Mouse (Mus musculus): ENCODE measurements around the gene Ston2. TPM values are rescaled to one million over a fixed set of nuclear protein-coding genes. Genes with fewer than 3 reads are reported as not detected.

The Ston2 gene
- total RNA-seq, 1 experiment from 2014 or later = 18.2 TPM

DNA sequence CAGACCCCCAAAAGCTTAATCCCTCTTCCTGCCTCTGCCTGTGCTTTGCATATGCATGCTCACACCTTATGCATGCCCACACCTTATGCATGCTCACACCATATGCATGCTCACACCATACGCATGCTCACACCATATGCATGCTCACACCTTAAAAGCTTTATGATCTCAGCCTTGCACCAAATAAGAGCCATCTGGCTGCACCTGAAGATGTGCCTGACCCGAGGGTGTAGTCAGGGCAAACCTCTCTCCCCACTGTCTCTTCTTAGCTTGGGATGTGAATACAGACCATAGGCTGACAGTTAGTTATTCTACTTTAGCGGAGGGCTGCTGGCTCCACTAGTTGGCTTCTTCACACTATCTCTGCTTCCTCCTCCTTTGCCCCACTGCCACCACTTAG is 105.1 kb downstream of the Ston2 start:
- no peak for ATAC-seq (ENCODE audit: extremely low read depth, insufficient number of reproducible peaks, low FRiP score, poor library complexity, severe bottlenecking)

DNA sequence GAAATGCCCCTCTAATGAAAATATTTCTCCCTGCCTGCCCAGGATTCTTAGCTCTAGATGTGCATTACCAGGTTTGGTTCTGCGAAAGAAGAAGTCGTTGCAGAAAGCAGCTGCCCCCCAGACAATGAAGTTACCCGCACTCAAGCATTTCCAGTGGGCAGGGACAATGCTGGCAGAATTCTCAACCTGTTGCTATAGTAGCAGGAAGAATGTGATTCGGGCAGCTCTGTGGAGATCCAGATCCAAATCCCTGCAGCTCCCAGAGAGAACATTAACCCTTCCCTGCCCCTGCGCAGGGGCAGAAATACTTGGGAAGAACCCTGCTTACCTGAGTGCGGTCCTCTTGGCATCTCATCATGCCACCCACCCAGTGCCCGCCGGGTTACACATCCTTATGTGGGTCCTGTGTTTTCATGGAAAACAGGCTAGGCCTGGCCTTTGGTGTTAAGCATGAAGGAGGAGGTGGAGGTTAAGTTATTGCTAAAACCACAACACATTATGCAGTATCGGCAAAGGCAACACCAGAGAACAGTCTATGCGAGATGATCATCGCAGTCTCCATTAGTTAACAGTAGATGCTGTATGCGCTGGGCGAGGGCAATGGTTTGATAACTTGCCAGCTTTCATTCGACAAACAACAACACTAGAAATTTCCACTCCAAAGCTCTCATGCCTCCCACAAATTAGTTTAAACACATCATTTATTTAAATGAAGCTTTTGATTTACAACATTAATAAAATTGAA is 108.7 kb downstream of the Ston2 start:
- no peak for ATAC-seq (ENCODE audit: extremely low read depth, insufficient number of reproducible peaks, low FRiP score, poor library complexity, severe bottlenecking)

DNA sequence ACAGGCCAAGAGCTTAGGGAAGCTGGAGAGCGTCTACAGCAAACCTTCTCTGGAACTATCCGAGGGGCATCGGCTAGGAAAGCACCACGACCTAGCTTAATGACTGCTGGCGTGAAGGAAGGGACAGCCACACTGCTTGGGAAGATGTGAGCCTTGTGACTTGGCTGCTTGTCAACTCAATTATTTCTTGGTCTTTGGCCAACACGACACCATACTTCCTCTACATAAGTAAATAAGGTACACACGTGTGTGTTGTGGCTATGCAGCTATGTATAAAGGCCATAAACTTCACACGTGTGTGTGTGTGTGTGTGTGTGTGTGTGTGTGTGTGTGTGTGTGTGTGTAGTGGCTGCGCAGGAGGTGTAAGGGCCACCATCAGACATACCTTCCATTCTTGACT is 112.2 kb downstream of the Ston2 start:
- ATAC-seq (ENCODE audit: extremely low read depth, insufficient number of reproducible peaks, low FRiP score, poor library complexity, severe bottlenecking) = no peak

DNA sequence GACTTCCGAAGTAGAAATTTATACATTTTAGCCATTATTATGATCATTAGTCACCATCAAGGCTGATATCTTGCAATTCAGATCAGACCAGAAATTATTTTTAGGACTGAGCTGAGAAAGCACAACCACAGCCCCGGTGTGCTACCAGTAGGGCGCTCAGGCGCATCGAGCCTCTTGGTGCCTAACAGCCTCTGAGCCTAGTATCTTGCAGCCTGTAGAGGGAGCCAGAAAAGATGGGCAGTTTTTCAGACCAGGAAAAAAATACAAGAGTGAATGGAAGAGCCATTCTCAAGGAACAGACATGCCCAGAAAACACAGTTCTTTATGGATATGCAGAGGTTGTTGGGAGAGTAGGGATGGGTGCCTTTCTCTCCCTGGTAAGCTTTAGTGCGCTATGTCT is 115.0 kb downstream of the Ston2 start:
- no peak for ATAC-seq (ENCODE audit: extremely low read depth, insufficient number of reproducible peaks, low FRiP score, poor library complexity, severe bottlenecking)

DNA sequence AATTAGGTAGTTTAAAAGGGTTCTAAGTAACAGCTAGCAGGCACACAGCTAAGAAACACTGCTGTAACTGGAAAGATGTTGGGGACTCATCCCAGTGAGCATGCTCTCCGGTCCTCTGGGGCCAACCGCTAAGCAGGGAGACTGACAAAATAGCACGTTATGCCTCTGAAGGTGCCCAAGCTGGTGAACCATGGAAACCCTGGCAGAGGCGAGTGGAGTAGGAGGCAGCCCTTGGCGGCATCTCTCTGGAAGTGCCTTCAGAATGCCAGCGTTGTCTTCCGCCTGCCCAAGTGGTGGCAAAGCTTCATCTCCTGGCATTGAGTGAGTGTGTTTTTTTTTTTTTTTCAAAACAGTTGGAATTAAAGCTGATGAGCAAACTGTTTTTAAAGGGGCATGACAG is 115.7 kb downstream of the Ston2 start:
- no peak for ATAC-seq (ENCODE audit: extremely low read depth, insufficient number of reproducible peaks, low FRiP score, poor library complexity, severe bottlenecking)

DNA sequence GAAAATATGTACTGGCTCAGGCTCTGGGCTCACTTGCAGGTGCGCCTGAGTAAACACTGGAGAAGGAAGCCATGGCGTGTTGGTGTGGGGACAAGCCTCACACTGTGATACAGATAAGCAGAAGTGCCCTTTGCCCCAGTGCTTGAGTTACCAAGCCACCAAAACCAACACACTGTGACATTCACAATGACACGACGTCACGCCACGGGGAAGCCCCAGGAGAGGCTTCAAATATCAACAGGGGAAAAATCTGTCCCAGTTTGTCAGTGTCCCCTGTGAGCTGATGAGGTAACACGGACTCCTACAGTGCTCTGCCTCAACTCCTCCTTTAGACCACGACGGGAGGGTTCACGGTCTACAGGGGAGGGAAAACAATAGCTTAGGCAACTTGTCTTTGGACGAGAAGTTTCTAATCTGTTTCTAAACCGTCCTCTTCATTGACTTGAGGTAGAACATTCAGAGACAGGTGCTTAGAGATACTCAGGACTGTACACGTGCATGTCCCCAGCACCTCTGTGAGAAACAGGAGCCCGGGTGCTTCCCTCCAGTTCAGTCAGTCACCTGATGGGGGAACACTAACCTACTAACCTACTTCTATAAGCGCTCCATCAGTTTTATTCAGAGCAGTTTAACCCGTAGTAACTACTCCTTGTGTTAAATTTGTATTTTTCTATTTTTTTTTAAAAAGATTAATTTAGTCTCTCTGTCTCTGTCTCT is 119.5 kb downstream of the Ston2 start:
- ATAC-seq (ENCODE audit: extremely low read depth, insufficient number of reproducible peaks, low FRiP score, poor library complexity, severe bottlenecking) = peak; percentile 83

DNA sequence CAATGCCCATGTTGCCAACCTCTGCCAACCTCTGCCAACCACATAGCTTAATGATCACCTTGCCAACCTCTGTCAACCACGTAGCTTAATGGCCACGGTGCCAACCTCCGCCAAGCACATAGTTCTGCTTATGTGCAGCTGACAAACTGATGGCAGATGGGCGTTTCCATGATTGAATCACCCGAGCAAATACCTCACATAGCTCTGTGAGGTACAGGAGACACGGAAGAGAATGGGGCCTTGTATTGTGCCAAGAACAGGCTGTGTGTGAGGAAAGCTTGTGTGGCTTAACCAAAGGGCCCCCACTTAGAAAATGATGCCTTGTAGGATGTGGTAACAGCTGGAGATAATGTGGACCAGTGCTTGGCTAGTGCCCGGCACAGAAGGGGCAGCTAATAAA is 120.4 kb downstream of the Ston2 start:
- ATAC-seq (ENCODE audit: extremely low read depth, insufficient number of reproducible peaks, low FRiP score, poor library complexity, severe bottlenecking) = no peak

DNA sequence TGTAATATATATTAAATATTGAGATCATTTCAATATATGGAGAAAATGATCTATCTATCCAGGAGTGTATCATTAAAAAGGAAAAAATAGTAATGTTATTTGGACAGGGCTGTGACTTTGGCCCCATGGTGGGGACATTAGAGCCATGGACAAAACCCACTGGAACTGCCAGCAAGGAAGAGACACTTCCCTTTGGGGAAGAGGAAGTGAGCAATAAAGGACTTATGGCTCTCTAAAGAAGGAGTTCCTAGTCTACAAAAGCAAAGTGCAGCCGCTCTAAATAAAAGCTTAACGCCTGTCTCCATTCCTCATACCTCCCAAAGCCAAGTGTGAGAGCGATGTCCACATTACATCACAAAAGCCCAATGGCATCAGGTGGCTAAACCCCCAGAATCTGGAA is 121.6 kb downstream of the Ston2 start:
- ATAC-seq (ENCODE audit: extremely low read depth, insufficient number of reproducible peaks, low FRiP score, poor library complexity, severe bottlenecking) = no peak

DNA sequence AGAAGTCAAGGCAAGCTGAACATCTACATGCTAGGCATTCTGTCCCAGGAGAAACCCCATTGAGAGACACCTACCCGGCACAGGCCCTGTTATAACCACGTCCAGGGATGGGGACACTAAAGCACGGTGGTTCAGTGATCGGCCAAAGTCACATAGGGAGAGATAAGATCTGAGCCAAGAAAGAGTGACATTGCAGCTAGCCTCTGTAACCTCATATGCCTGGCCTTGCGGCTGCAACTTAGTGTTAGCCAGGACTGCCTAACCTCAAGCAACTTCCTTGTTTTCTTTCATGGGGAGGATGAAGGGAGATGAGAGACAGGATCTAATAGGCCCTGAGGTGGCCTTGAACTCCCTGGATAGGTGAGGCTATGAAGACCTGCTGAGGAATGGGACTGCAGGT is 122.8 kb downstream of the Ston2 start:
- no peak for ATAC-seq (ENCODE audit: extremely low read depth, insufficient number of reproducible peaks, low FRiP score, poor library complexity, severe bottlenecking)

DNA sequence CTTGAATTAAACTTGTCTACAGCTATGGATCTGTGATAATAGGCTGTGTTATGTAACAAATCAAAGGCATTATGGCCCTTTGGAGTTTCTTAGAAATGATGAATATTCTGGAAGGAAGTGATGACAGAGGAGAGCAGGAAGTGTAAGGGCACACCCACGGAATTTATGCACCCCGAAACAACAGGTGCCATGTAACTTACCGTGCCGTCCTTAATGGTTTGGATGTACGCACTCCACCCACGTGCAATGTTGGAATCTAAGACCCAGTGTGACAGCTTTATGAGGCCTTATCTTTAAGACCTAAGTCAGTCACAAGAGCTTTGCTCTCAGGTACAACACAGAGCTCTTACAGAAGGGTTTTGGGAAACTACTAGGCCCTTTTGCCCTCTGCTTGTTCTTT is 124.9 kb downstream of the Ston2 start:
- no peak for ATAC-seq (ENCODE audit: extremely low read depth, insufficient number of reproducible peaks, low FRiP score, poor library complexity, severe bottlenecking)

DNA sequence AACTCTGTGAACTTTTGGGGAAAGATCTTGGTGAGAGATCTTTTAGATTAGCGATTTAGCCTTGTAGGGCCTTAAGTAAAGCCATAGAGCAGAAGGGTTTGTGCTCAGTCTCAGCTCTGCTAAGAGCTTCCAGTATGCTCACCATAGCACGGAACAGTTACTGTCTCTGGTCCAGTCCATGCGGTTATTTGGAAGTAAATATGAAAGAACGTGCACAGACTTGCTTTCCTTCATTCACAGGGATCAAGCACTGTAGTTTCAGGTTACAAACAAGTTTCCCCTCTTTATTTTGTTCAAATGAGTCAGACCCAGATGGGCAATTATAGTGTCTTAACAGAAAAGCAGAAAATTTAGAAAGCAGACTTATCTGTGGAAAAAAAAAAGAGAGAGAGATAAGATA is 125.3 kb downstream of the Ston2 start:
- no peak for ATAC-seq (ENCODE audit: extremely low read depth, insufficient number of reproducible peaks, low FRiP score, poor library complexity, severe bottlenecking)

DNA sequence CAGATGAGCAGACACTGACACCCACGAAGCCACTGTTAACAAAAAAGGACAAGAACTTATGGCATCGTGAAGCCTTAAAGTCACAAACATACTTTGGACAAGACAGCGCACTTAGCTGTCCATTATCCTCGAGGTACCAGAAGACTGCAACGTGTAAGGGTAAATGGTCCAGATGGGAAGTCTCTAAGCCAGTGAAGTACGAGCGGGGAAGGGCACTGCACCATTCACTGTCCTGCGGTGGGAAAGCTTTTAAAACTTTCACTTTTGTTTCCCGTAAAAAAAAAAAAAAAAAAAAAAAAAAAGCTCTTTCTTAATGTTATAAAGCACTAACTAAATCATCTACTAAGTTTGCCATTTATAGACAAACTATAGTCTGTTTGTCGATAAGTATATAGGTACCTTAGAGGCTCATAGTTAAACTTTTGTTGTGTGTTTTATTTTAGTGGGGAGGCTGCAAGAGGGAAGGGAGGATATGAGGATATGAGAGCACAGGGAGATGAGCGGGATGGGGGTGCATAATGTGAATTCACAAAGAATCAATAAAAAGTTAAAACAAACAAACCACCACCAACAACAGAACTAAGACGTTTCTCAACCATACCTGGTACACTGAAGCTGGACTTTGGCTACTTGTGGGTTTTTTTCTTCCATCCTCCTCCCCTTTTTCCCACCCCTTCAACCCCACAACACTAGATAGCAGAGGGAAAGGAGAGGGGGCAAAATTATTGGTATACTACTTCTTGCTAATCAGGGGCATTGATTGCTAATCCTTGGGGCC is 127.4 kb downstream of the Ston2 start:
- ATAC-seq (ENCODE audit: extremely low read depth, insufficient number of reproducible peaks, low FRiP score, poor library complexity, severe bottlenecking) = no peak

DNA sequence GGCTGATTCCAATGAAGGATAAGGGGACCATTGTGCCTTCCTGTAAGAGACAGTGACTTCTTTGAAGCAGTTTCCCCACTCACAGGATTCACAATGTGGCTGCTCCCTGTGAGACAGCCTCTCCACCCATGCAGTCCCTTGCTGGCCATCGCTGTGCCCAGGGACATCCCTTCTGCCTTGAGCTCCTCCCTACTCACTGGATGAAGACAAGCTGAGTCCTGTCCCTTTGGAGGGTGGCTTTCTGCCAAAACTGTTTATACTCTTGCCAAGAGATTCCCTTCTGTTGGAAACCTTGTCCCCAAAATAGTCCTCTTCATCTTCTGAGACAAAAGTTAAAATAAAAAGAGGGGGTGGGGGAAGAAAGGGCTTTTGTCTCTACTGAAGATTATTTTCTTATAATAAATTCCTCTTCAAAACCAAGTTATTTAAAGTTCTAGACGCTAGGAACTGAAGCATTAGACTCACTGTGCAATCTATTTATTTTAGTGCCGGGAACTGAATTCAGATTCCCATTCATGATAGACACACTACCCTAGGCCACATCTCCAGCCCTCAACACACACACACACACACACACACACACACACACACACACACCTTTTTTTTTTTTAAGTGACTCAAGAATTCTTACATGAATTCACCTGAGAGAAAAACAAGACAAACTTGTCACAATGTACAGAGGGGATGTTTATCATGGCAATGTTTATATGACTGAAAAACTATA is 133.6 kb downstream of the Ston2 start:
- ATAC-seq (ENCODE audit: extremely low read depth, insufficient number of reproducible peaks, low FRiP score, poor library complexity, severe bottlenecking) = no peak

DNA sequence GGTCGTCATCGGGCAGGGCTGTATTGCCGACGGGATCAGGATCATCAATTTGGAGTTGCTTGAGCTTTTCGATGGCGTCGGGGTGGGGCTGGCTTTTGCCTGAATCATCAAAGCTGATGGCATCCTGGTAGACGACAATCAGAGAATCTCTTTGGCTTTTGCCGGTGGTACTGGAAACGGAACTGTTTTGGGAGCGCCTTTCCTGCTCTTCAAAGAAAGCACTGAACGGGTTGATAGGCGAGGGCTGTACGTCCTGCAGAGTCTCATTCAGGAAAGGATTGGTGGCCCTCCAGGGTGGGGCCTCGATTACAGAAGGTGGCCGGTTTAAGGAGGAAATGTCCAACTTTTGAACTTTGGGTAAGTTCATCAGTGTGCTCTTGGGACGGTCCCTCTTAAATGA is 139.8 kb downstream of the Ston2 start:
- ATAC-seq (ENCODE audit: extremely low read depth, insufficient number of reproducible peaks, low FRiP score, poor library complexity, severe bottlenecking) = no peak

DNA sequence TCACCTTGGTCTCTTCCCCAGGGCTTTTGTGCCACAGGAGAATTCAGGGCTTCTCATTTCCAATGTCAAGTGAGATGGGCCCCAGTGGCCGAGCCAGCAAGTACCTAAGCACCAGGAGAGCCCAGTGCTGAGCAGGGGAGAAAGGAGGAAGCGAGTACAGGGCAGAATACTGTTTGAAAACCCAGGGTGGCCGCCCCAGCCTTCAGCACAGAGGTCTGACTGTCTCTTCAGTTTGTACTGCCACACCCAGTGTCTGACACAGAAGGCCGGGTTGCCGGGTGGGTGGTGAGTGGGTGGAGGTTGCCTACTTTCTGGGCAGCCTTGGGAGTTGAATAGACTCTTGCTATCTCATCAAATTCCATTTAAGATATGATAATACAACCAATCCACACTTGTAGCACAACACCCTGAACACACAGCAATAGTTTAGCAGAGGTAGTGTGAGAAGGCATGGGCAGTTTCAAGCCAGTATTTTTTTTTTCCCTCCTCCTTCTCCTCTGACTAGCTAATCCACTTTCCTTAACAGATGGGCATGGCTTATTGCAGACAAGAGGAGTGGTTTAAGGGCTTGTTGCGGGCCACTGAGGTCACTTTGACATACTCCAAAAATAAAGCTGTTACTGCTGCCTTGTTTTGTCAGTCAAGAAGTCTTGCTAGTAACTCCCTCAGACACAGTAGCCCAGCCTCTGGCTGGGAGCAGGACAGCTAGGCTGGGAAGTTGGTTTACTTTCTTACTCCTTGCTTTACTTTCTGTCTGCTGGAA is 142.6 kb downstream of the Ston2 start:
- no peak for ATAC-seq (ENCODE audit: extremely low read depth, insufficient number of reproducible peaks, low FRiP score, poor library complexity, severe bottlenecking)

DNA sequence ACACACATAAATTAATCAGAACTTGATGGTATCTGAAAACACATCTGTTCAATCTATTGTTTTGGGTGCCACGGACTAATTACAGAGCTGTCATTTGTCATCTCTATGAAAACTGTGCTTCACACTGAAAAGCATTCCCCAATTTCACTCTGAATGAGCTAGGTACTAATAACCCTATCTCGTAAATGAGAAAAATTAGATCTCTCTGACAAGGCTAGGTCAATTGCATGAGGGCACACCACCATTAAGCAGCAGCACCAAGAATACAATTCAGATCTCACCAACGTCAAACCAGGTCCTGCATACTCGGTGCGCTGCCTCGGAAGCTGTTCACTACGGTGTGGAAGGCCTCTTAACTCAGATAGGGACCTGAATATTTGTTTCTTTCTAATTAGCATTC is 145.0 kb downstream of the Ston2 start:
- ATAC-seq (ENCODE audit: extremely low read depth, insufficient number of reproducible peaks, low FRiP score, poor library complexity, severe bottlenecking) = no peak

DNA sequence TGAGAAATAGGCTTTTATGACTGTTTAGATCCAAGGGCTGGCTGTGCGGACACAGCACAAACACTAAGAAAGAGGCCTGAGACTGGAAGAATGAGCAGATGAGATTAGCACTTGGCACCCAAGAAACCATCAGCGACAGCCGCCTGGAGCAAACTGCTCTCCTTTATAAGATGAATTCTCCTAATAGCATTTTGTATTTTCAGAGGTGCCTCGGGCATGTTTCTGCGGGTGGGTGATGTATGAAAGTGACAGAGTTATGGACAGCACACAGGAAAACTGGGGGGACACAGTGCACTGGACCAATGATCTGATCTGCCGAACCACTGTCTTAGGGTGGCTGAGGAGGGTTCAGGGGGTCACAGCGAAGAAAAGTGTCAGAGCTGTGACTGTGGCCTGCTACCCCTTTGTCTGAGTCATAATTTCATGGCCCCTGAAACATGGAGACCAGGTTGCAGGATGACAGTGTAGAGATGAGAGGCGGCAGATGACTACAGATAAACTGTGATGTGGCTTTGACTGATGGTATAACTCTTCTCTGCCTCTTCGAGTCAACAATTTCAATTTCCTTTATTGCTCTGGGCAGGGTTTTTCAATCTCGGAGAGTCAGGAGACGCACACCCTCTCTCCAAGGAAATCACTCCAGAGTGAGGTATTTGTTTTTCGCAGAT is 145.6 kb downstream of the Ston2 start:
- no peak for ATAC-seq (ENCODE audit: extremely low read depth, insufficient number of reproducible peaks, low FRiP score, poor library complexity, severe bottlenecking)

DNA sequence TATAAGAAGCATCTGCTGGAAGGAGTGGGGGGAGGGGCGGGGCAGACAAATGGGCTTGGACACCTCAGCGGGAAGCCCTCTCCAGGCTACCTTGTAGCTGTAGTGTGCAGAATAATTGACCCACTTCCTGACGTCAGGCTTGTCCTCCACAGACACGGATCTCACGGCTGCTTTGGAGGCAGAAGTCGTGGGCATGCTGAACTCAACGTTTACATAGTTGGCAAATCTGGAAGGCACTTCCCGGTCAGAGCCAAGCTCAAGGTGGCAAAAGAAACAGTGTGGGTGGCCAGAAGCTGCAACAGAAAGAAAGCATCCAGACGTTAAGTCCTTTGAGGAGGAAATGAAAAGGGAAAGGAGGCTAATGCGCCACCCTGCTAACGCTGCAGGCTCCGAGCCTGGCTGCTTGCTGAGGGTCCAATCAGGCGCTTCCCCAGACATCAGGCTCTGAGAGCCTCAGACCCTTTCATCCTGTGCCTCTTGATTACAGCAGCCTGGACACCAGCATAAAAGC is 146.5 kb downstream of the Ston2 start:
- no peak for ATAC-seq (ENCODE audit: extremely low read depth, insufficient number of reproducible peaks, low FRiP score, poor library complexity, severe bottlenecking)
